Mouse (Mus musculus) stomach, embryonic 16.5 days (tissue): ENCODE measurements at regions not wholly inside any gene's neighbourhood (a gene's known extent, or its start where the extent isn't known, plus 50 kb on each side); places are given as distances from the start of the nearest gene placed in this dataset.

Experiments
- ATAC-seq: fragments of 200-750 bp; cut with Nextera tagmentation; 2 replicates; pipeline ENCODE4 v1.8.0; 2017; ENCODE audit warnings: moderate number of reproducible peaks, moderate TSS enrichment; ENCODE audit not compliant: insufficient read depth, low FRiP score
- H3K27ac ChIP-seq: fragments of 300-500 bp; sonication (generic); 2 replicates; pipeline ENCODE4 v1.5.1; 2014; ENCODE audit warnings: low read length
- H3K27me3 ChIP-seq: fragments of 300-500 bp; sonication (generic); 2 replicates; pipeline ENCODE4 v1.6.1; 2014; ENCODE audit warnings: low read length, control low read depth, mixed read lengths; ENCODE audit not compliant: control insufficient read depth, insufficient read depth
- H3K36me3 ChIP-seq: fragments of 300-500 bp; sonication (generic); 2 replicates; pipeline ENCODE4 v1.6.1; 2014; ENCODE audit warnings: low read length; ENCODE audit not compliant: control insufficient read depth, insufficient read depth
- H3K4me1 ChIP-seq: fragments of 300-500 bp; sonication (generic); 2 replicates; pipeline ENCODE4 v1.6.1; 2014; ENCODE audit warnings: low read length, control low read depth, mixed read lengths; ENCODE audit not compliant: control insufficient read depth, insufficient read depth
- H3K4me2 ChIP-seq: fragments of 300-500 bp; sonication (generic); 2 replicates; pipeline ENCODE4 v1.6.1; 2014; ENCODE audit warnings: low read depth, low read length, mixed read lengths
- H3K4me3 ChIP-seq: fragments of 300-500 bp; sonication (generic); replicated peaks from 2 replicates; pipeline ENCODE4 v1.5.1; 2014; ENCODE audit warnings: mild to moderate bottlenecking, low read length
- H3K9ac ChIP-seq: fragments of 300-500 bp; sonication (generic); 2 replicates; pipeline ENCODE4 v1.6.1; 2014; ENCODE audit warnings: low read length
- H3K9me3 ChIP-seq: fragments of 300-500 bp; sonication (generic); replicated peaks from 2 replicates; pipeline ENCODE4 v1.6.1; 2016; ENCODE audit warnings: low read length, control low read depth; ENCODE audit not compliant: control insufficient read depth
- WGBS: fragments of 180-500 bp; shearing (Covaris S2); extraction: QIAGEN DNeasy Blood & Tissue Kit; methylation state at CpG from one replicate; pipeline ENCODE4 v1.1.7; 2014; 5-methylcytosine and 5-hydroxymethylcytosine counted together

- no peak overlapping the region for H3K4me3 ChIP-seq
- H3K27ac ChIP-seq: no peak overlapping the region
- no peak for ATAC-seq
- no peaks in the 10 kb centered on the region for H3K36me3 ChIP-seq
- no peaks in the 10 kb centered on the region for H3K27me3 ChIP-seq
- H3K9me3 ChIP-seq: no peaks in the 10 kb centered on the region
- 53% methylated on average over 2 of the region's 2 CpGs for WGBS
- no peak overlapping the region for H3K4me2 ChIP-seq
- H3K9ac ChIP-seq: no peak overlapping the region
- H3K4me1 ChIP-seq: peaks cover 3% of the 10 kb centered on the region; the same call in 1 of the 2 replicates
Observed at GRCm38 (mm10) chr6:25276221-25276620, 320.1 kb upstream of the Tmem229a start.

- Histone ChIP-seq H3K4me2 (no peak overlapping the region), H3K36me3 (no peaks in the 10 kb centered on the region), H3K4me1 (no peaks in the 10 kb centered on the region), H3K9ac (no peak overlapping the region), H3K4me3 (no peak overlapping the region), H3K9me3 (no peaks in the 10 kb centered on the region), H3K27me3 (no peaks in the 10 kb centered on the region), H3K27ac (no peak overlapping the region)
- 97% methylated on average over 1 of the region's 1 CpGs for WGBS
- no peak for ATAC-seq
Observed at GRCm38 (mm10) chr6:25260559-25260958, 304.5 kb upstream of the Tmem229a start.

GRCm38 (mm10) chr6:25255762-25256161 is 299.7 kb upstream of the Tmem229a start:
- Histone ChIP-seq H3K4me2 (no peak overlapping the region), H3K4me3 (no peak overlapping the region), H3K27me3 (no peaks in the 10 kb centered on the region), H3K4me1 (no peaks in the 10 kb centered on the region), H3K9me3 (no peaks in the 10 kb centered on the region), H3K27ac (no peak overlapping the region), H3K36me3 (no peaks in the 10 kb centered on the region), H3K9ac (no peak overlapping the region)
- no peak for ATAC-seq
- WGBS: 67% methylated on average over 2 of the region's 2 CpGs

DNA sequence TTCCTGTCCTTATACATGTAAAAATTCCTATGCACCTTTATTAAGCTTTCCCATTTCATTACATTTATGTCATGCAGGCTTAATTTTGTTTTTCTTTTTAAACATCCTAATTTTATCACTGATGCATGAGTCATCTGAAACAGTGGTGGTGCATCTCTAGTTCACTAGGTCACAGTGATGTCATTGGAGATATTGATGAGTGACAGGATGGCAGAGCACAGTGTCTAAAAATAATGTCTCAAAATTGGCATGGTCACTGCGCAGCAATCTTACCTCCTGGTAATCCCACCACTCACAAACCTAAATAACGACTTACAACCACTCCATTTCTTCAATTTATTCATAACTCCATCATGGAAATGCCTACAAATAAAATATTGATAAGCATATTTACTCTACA is 280.9 kb upstream of the Tmem229a start:
- H3K4me3 ChIP-seq: no peak overlapping the region
- H3K27me3 ChIP-seq: no peaks in the 10 kb centered on the region
- H3K4me1 ChIP-seq: no peaks in the 10 kb centered on the region
- WGBS: 68% methylated on average over 2 of the region's 2 CpGs
- no peak for ATAC-seq
- no peak overlapping the region for H3K4me2 ChIP-seq
- H3K27ac ChIP-seq: no peak overlapping the region
- H3K9ac ChIP-seq: no peak overlapping the region
- no peaks in the 10 kb centered on the region for H3K9me3 ChIP-seq
- no peaks in the 10 kb centered on the region for H3K36me3 ChIP-seq

DNA sequence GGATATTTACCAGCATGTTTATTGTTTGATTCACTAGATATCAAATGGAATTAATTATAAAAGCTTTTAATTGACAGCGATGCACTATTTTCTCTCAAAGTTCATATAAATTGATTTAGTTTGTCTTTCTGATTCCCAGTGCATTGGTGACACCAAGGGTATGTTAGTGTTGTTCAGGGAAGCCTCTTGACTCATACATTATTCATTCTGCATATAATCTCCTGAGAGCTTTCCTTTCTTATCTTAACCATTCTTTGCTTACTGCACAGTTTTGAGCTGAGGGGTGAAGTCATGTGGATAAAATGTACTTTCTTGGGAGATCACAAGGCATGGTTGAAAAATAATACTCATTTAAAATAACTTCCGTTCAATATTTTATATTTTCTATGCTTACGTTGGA is 280.5 kb upstream of the Tmem229a start:
- no peak overlapping the region for H3K9ac ChIP-seq
- no peak overlapping the region for H3K27ac ChIP-seq
- no peaks in the 10 kb centered on the region for H3K36me3 ChIP-seq
- no peaks in the 10 kb centered on the region for H3K27me3 ChIP-seq
- no peak for ATAC-seq
- 86% methylated on average over 3 of the region's 3 CpGs for WGBS
- no peak overlapping the region for H3K4me2 ChIP-seq
- H3K4me1 ChIP-seq: no peaks in the 10 kb centered on the region
- no peaks in the 10 kb centered on the region for H3K9me3 ChIP-seq
- H3K4me3 ChIP-seq: no peak overlapping the region
